Mouse (Mus musculus) stomach, postnatal 0 days (tissue): ENCODE results near the gene Polr2i. TPM values are rescaled to one million over a fixed set of nuclear protein-coding genes. Genes with fewer than 3 reads are reported as not detected.
"Not testable (repeated sequence)": the region's sequence is repeated elsewhere in the genome, so short reads cannot be mapped to it uniquely, and the experiment has no call there.

Experiments used
- ATAC-seq: fragments of 200-750 bp; cut with Nextera tagmentation; 2 replicates; pipeline ENCODE4 v1.8.0; 2017; ENCODE audit not compliant: low FRiP score, low TSS enrichment
- DNase-seq: peaks from one replicate; pipeline ENCODE4 v3.0.0-alpha.2; 2016; ENCODE audit warnings: low spot score
- H3K27ac ChIP-seq: fragments of 300-500 bp; sonication (generic); replicated peaks from 2 replicates; pipeline ENCODE4 v1.5.1; 2014; ENCODE audit warnings: mild to moderate bottlenecking, control low read depth
- H3K27me3 ChIP-seq: fragments of 300-500 bp; sonication (generic); 2 replicates; pipeline ENCODE4 v1.6.1; 2014; ENCODE audit warnings: low read length; ENCODE audit not compliant: control insufficient read depth, insufficient read depth
- H3K36me3 ChIP-seq: fragments of 300-500 bp; sonication (generic); 2 replicates; pipeline ENCODE4 v1.6.1; 2014; ENCODE audit warnings: low read length, mixed read lengths; ENCODE audit not compliant: control insufficient read depth, insufficient read depth
- H3K4me1 ChIP-seq: fragments of 300-500 bp; sonication (generic); replicated peaks from 2 replicates; pipeline ENCODE4 v1.6.1; 2014; ENCODE audit warnings: antibody characterized with exemption; ENCODE audit not compliant: control insufficient read depth, insufficient read depth
- H3K4me2 ChIP-seq: fragments of 300-500 bp; sonication (generic); replicated peaks from 2 replicates; pipeline ENCODE4 v1.6.1; 2014; ENCODE audit warnings: low read depth, mild to moderate bottlenecking, control low read depth, moderate library complexity
- H3K4me3 ChIP-seq: fragments of 300-500 bp; sonication (generic); 2 replicates; pipeline ENCODE4 v1.5.1; 2014; ENCODE audit warnings: low read depth, low read length, control low read depth
- H3K9ac ChIP-seq: fragments of 300-500 bp; sonication (generic); 2 replicates; pipeline ENCODE4 v1.6.1; 2014; ENCODE audit warnings: mild to moderate bottlenecking, low read length, control low read depth, mixed read lengths
- H3K9me3 ChIP-seq: fragments of 300-500 bp; sonication (generic); 2 replicates; pipeline ENCODE4 v1.6.1; 2016; ENCODE audit warnings: low read length; ENCODE audit not compliant: control insufficient read depth
- CTCF ChIP-seq: IDR thresholded peaks from 2 replicates; pipeline ENCODE4 v1.5.1; 2016; ENCODE audit warnings: antibody characterized with exemption, low read depth, mild to moderate bottlenecking, moderate library complexity
- EP300 ChIP-seq: optimal IDR thresholded peaks from 2 replicates; pipeline ENCODE3; 2016; ENCODE audit warnings: antibody characterized with exemption
- WGBS: fragments of 180-500 bp; shearing (Covaris S2); extraction: QIAGEN DNeasy Blood & Tissue Kit; methylation state at CpG from one replicate; pipeline ENCODE4 v1.1.7; 2014; 5-methylcytosine and 5-hydroxymethylcytosine counted together
- polyA plus RNA-seq: library from polyadenylated mRNA; unstranded; fragments of >200 nt; fragmentation: Nextera tagmentation; extraction: Ambion mirVana; gene quantifications from 2 replicates; pipeline ENCODE4 v1.2.1, GENCODE M21; 2015

Polr2i gene
- polyA plus RNA-seq, 1 experiment from 2014 or later = 106 TPM

DNA sequence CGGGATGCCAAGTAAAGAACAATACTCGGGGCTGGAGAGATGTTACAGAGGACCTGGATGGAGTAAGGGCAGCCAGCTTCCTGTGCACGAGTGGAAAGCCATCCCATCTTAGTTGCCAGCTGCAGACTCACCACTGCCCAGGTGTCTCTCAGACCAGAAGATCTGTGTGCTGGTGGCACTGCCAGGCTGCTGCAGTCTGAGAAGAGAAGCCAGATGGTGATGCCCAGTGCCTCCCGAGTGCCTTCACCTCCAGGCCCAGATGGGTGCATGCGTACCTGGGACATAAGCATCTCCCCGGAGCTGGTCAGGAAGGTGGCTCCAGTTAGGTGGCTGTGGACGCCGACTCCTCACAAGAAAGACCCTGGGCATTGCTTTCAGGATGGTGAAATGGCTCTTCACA lies 3.3 kb downstream of the Polr2i start:
- no peak for TF ChIP-seq EP300
- no peak for TF ChIP-seq CTCF
- no peaks in the 10 kb centered on the region for H3K27me3 ChIP-seq
- no peak overlapping the region for H3K9ac ChIP-seq
- H3K27ac ChIP-seq = no peak overlapping the region
- WGBS = 88% methylated on average over 8 of the region's 8 CpGs
- H3K4me1 ChIP-seq = no peaks in the 10 kb centered on the region; the same call in 1 of the 2 replicates
- no peak overlapping the region for H3K4me3 ChIP-seq
- ATAC-seq (no peak), DNase-seq (no peak)
- no peaks in the 10 kb centered on the region for H3K9me3 ChIP-seq
- no peaks in the 10 kb centered on the region for H3K36me3 ChIP-seq
- no peak overlapping the region for H3K4me2 ChIP-seq

- H3K9me3 ChIP-seq = no peaks in the 10 kb centered on the region
- H3K27me3 ChIP-seq = no peaks in the 10 kb centered on the region
- H3K9ac ChIP-seq = no peak within 1 kb of the TSS
- TF ChIP-seq EP300 (no peak), CTCF (no peak)
- WGBS = 75% methylated on average over 4 of the region's 4 CpGs
- DNase-seq (no peak), ATAC-seq (no peak)
- H3K27ac ChIP-seq = no peak within 1 kb of the TSS
- H3K4me1 ChIP-seq = no peaks in the 10 kb centered on the region; the same call in 1 of the 2 replicates
- no peak within 1 kb of the TSS for H3K4me3 ChIP-seq
- no peak within 1 kb of the TSS for H3K4me2 ChIP-seq
- no peaks in the 10 kb centered on the region for H3K36me3 ChIP-seq
Observed at GRCm38 (mm10) chr7:30235625-30236024, 3.9 kb downstream of the Polr2i start, which contains the start of gene Ovol3. Ovol3 (minus strand) TSS chr7:30235725.

DNA sequence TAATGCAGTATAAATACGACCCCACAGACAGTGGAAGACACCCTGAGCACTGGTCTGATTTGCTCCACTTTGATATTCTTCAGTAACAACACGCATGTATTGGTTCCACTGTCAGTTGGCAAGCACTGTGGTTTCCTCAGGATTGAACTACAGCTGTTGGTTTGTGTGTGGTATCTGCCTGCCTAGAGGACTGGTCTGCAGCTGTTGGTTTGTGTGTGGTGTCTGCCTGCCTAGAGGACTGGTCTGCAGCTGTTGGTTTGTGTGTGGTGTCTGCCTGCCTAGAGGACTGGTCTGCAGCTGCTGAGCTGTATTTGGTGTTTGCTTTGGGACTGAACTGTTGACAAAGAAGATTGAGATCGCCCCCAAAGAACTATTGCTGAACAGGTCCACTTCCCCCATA lies 5.6 kb downstream of the Polr2i start:
- 80% methylated on average over 3 of the region's 3 CpGs for WGBS
- H3K9me3 ChIP-seq, H3K27ac ChIP-seq: not testable (repeated sequence)

GRCm38 (mm10) chr7:30251956-30252954 lies 20.5 kb downstream of the Polr2i start:
- WGBS = 67% methylated on average over 12 of the region's 12 CpGs
- peak; percentile 52 for DNase-seq
- Histone ChIP-seq H3K27me3 (no peaks in the 10 kb centered on the region), H3K4me2 (no peak overlapping the region), H3K4me1 (no peaks in the 10 kb centered on the region), H3K27ac (no peak overlapping the region), H3K36me3 (no peaks in the 10 kb centered on the region), H3K4me3 (no peak overlapping the region), H3K9ac (no peak overlapping the region), H3K9me3 (no peaks in the 10 kb centered on the region)
- TF ChIP-seq CTCF (no peak), EP300 (no peak)
- peak; percentile 75 for ATAC-seq

More for the DNA sequence above, 5.6 kb downstream of the Polr2i start:
- not testable (repeated sequence) for DNase-seq, H3K4me1 ChIP-seq, ATAC-seq, H3K4me3 ChIP-seq, H3K9ac ChIP-seq, H3K4me2 ChIP-seq, H3K36me3 ChIP-seq, H3K27me3 ChIP-seq

DNA sequence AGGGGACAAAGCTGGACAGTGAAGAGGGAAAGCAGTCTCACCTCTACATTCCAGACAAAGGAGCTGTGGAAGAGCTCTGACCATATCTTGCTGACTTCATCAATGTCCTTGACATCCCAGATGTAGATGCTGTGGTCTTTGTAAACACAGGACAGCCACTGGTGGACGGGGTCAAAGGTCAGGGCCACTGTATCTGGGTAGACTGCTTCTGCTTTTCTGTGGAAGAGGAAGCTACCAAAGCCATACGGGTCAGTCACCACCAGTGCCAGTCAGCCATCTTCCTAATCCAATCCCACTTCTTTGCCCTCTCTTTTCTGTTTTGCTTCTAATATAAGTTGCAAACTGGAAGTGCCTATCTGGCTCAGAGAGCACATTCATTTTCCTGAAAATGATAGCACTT lies 33.3 kb downstream of the Polr2i start:
- WGBS = 78% methylated on average over 2 of the region's 2 CpGs
- no peak overlapping the region for H3K27ac ChIP-seq
- no peak for ATAC-seq
- H3K9me3 ChIP-seq = no peaks in the 10 kb centered on the region
- H3K36me3 ChIP-seq = no peaks in the 10 kb centered on the region
- H3K4me3 ChIP-seq = no peak overlapping the region
- H3K9ac ChIP-seq = no peak overlapping the region
- no peaks in the 10 kb centered on the region for H3K4me1 ChIP-seq
- no peak for TF ChIP-seq EP300
- TF ChIP-seq CTCF = no peak
- H3K4me2 ChIP-seq = no peak overlapping the region
- H3K27me3 ChIP-seq = no peaks in the 10 kb centered on the region
- no peak for DNase-seq

DNA sequence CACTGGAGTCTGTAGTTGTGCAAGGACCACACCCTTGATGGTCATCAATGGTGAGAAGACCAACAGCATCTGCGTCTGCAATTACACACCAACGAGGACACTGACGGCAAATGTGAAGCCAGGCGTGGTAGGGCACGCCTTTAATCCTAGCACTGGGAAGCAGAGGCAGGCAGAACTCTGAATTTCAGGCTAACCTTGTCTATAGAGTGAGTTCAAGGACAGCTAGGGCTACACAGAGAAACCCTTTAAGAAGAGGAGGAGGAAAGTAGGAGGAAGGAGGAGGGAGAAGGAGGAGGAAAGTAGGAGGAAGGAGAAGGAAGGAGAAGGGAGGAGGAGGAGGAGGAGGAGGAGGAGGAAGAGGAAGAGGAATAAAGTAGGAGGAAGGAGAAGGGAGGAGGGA lies 33.8 kb downstream of the Polr2i start:
- TF ChIP-seq EP300 (no peak), CTCF (no peak)
- Histone ChIP-seq H3K4me1 (no peaks in the 10 kb centered on the region), H3K27me3 (no peaks in the 10 kb centered on the region), H3K4me3 (no peak overlapping the region), H3K9me3 (no peaks in the 10 kb centered on the region), H3K4me2 (no peak overlapping the region), H3K27ac (no peak overlapping the region), H3K36me3 (no peaks in the 10 kb centered on the region), H3K9ac (no peak overlapping the region)
- DNase-seq = no peak
- WGBS = 97% methylated on average over 5 of the region's 5 CpGs
- ATAC-seq = no peak
